Mouse (Mus musculus): Measurements from ENCODE around the gene Akap3.

- no peak for TF ChIP-seq CTCF (IDR thresholded peaks at IDR 0.05; ENCODE audit: borderline replicate concordance, insufficient read depth, low read length)
- TF ChIP-seq POLR2A (IDR thresholded peaks at IDR 0.05; ENCODE audit: low read depth, low read length): no peak
Measured at GRCm38 (mm10) chr6:126907876-126908275, 55.0 kb downstream of the Akap3 start.

Data from embryonic fibroblast, embryonic 13.5 days (primary cell).